Mouse (Mus musculus) midbrain, embryonic 10.5 days (tissue): ENCODE measurements around the gene Gm26965. TPM values are rescaled to one million over a fixed set of nuclear protein-coding genes. Genes with fewer than 3 reads are reported as not detected.
A peak's percentile ranks its signal among the peaks of the same experiment; 100 is the strongest.

Source experiments
- DNase-seq: peaks from one replicate; pipeline ENCODE4 v3.0.0-alpha.2; 2017; ENCODE audit warnings: low spot score
- H3K27ac ChIP-seq: fragments of 300-500 bp; sonication (generic); replicated peaks from 2 replicates; pipeline ENCODE4 v1.5.1; 2016; ENCODE audit warnings: mild to moderate bottlenecking
- H3K27me3 ChIP-seq: fragments of 300-500 bp; sonication (generic); 2 replicates; pipeline ENCODE4 v1.6.1; 2016; ENCODE audit warnings: low read depth, mild to moderate bottlenecking; ENCODE audit not compliant: poor library complexity, severe bottlenecking
- H3K36me3 ChIP-seq: fragments of 300-500 bp; sonication (generic); 2 replicates; pipeline ENCODE4 v1.6.1; 2016; ENCODE audit warnings: mild to moderate bottlenecking, moderate library complexity
- H3K4me1 ChIP-seq: fragments of 300-500 bp; sonication (generic); 2 replicates; pipeline ENCODE4 v1.6.1; 2016
- H3K4me3 ChIP-seq: fragments of 300-500 bp; sonication (generic); 2 replicates; pipeline ENCODE4 v1.5.1; 2016; ENCODE audit warnings: mild to moderate bottlenecking, moderate library complexity
- H3K9me3 ChIP-seq: fragments of 300-500 bp; sonication (generic); replicated peaks from 2 replicates; pipeline ENCODE4 v1.6.1; 2016; ENCODE audit warnings: mild to moderate bottlenecking
- WGBS: fragments of 180-500 bp; shearing (Covaris S2); methylation state at CpG from one replicate; pipeline ENCODE4 v1.1.7; 2016; 5-methylcytosine and 5-hydroxymethylcytosine counted together
- polyA plus RNA-seq: library from polyadenylated mRNA; unstranded; fragments of >200 nt; fragmentation: Nextera tagmentation; extraction: Ambion mirVana; gene quantifications from 2 replicates; pipeline ENCODE4 v1.2.1, GENCODE M21; 2016

Gm26965 gene
- 0.29 TPM in 1 of 2 replicates, not detected in the other for polyA plus RNA-seq

DNA sequence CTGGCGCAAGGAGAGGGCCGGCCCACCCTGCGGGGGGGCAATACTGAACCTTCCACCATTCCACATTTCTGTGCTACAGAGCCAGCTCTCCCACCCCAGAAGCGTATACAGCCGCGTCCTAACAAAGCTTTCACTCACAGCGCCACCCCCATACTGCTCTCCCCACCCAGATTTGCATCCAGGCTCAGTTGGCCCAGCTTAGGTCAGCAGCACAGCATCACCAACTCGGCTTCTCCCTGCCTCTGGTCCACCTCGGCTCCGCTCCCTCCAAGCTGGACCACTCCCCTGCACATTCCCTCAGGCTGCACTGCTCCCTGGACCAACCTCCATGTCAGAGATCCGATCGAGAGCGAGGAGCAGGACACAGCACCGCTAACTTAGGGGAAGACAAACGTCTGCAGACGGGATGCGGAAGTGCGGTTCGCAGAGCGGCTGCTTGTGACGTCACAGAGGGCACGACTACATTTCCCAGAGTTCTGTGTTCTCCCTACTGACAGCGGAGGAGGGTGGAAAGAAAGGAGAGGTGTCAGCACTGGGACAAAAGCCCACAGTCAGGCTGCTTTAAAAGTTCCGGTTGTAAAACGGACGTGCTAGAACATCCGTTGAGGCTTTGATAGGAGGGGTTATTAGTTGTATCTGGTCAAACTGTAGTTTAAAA is at the start of gene Gm26965, which contains the start of gene Zfp87:
TSS of gene Gm26965 (minus strand) at position 399 of the 658 bp plus-strand sequence.
TSS of gene Zfp87 (minus strand) at position 425 of the 658 bp plus-strand sequence.
- Histone ChIP-seq H3K4me3 (peak within 1 kb of the TSS; percentile 90), H3K9me3 (no peaks in the 10 kb centered on the region), H3K27ac (peak within 1 kb of the TSS; percentile 88), H3K36me3 (peaks cover 7% of the 10 kb centered on the region), H3K4me1 (peaks cover 19% of the 10 kb centered on the region), H3K27me3 (no peaks in the 10 kb centered on the region)
- peak; percentile 92 for DNase-seq
- WGBS = 0% methylated on average over 27 of the region's 27 CpGs

DNA sequence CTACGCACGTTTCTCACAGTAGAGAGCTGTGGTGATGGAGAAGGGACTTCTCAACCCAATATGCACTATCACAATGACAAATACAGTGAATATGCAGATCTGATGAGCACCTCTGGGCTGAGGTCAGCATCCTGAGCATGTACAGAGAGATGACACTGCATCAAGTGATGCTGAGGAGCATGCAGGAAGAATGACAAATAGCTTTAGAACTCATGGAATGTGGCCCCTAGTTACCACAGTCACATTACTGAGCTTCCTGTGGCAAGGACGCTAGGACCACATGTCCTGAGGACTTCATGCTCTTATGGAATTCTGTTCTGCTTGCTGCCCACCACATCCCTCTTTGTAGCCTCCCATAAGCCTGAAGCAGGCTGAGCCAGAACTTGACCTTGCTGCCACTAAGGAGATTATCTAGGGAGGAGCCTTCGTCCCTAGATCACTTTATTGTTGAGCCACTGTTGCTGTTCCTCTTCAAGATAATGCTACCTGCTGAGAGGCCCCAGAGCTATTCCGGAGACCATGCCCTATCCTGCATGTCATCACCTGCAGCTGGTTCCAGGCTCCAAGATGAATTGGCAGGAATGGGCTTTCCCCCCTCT is 46.7 kb upstream of the Gm26965 start:
- 69% methylated on average over 5 of the region's 5 CpGs for WGBS
- Histone ChIP-seq H3K9me3 (0 out of 2 replicates have a peak, but pooled peaks cover 4% of the 10 kb centered on the region), H3K27ac (no peak overlapping the region), H3K4me1 (no peaks in the 10 kb centered on the region), H3K36me3 (no peaks in the 10 kb centered on the region), H3K4me3 (no peak overlapping the region), H3K27me3 (no peaks in the 10 kb centered on the region)
- no peak for DNase-seq

- H3K9me3 ChIP-seq = 0 out of 2 replicates have a peak, but pooled peaks cover 6% of the 10 kb centered on the region
- H3K36me3 ChIP-seq = peaks cover 9% of the 10 kb centered on the region; the same call in 1 of the 2 replicates
- no peaks in the 10 kb centered on the region for H3K27me3 ChIP-seq
- H3K4me1 ChIP-seq = peaks cover 15% of the 10 kb centered on the region
- 78% methylated on average over 4 of the region's 4 CpGs for WGBS
- H3K4me3 ChIP-seq = peak within 1 kb of the TSS; percentile 92
- DNase-seq = no peak
- H3K27ac ChIP-seq = peak within 1 kb of the TSS; percentile 95
Observed at GRCm38 (mm10) chr13:67553730-67554129, 27.8 kb upstream of the Gm26965 start, which contains the start of gene Zfp748. Gene Zfp748 (minus strand): TSS chr13:67553830.

DNA sequence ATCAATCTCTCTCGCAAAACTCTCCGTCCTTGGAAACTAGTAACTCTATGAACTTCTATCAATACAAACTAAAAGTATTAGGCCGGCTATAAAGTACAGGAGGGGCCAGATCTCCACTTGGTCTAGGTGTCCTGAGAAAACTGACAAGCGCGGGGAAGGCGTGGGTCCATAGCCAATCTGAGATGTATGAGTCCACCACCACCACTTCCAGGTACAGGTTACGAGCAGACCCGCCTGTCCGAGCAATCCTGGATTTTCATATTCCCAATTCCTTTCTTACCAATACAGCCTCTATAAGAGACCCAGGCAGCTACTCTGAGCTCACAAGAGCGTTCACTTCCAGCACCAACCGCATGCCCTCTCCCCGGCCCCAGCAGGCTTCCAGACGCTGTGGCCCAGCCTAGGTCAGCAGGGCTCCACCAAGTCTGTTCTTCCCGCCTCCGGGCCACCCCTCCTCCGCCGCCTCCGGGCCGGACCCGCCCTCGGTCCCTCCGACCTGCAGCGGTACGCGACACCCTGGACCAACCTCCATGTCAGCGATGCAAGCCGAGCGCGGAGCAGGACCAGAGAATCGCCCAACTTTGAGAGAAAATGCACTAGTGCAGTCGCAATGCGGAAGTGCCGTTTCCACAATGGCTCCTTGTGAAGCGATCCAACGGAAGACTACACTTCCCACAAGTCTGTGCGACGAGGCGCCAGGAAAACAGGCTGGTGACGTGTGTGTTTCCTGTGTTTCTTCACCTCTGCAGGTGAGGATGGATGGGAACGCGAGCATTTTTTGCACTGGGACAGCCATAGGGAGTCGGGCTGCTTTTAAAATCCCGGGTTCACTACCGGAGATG is 26.8 kb upstream of the Gm26965 start:
- H3K27me3 ChIP-seq = no peaks in the 10 kb centered on the region
- H3K4me3 ChIP-seq = peak overlapping the region; percentile 92
- H3K27ac ChIP-seq = peak overlapping the region; percentile 95
- peak; percentile 81 for DNase-seq
- H3K36me3 ChIP-seq = peaks cover 13% of the 10 kb centered on the region; the same call in 1 of the 2 replicates
- H3K4me1 ChIP-seq = peaks cover 15% of the 10 kb centered on the region
- 0 out of 2 replicates have a peak, but pooled peaks cover 6% of the 10 kb centered on the region for H3K9me3 ChIP-seq
- under 1% methylated on average over 44 of the region's 44 CpGs for WGBS

DNA sequence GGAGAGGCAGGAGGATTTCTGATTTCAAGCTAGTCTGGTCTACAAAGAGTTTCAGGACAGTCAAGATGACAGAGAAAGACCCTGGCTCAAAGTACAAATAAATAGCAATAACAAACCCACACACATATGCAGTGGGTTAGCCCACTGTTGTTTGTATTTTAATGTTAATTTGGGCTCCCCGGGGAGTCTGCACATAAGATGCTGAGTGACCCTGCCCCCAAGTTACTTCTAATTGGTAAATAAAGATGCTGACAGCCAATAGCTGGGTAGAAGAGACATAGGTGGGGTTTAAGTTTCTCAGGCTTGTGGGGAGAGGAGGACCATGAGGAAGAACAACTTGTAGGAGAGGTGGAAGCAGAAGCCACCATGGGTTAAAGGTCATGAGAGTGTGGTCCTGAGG is 20.0 kb upstream of the Gm26965 start:
- peaks cover 10% of the 10 kb centered on the region; the same call in 1 of the 2 replicates for H3K9me3 ChIP-seq
- no peaks in the 10 kb centered on the region for H3K4me1 ChIP-seq
- DNase-seq = no peak
- WGBS = 82% methylated on average over 1 of the region's 1 CpGs
- H3K27me3 ChIP-seq = no peaks in the 10 kb centered on the region
- H3K36me3 ChIP-seq = peaks cover 70% of the 10 kb centered on the region
- no peak overlapping the region for H3K4me3 ChIP-seq
- no peak overlapping the region for H3K27ac ChIP-seq

GRCm38 (mm10) chr13:67527049-67527730 is 1.2 kb upstream of the Gm26965 start:
- no peaks in the 10 kb centered on the region for H3K27me3 ChIP-seq
- 77% methylated on average over 3 of the region's 3 CpGs for WGBS
- no peaks in the 10 kb centered on the region for H3K36me3 ChIP-seq
- peaks cover 19% of the 10 kb centered on the region for H3K4me1 ChIP-seq
- no peak for DNase-seq
- no peaks in the 10 kb centered on the region for H3K9me3 ChIP-seq
- H3K27ac ChIP-seq = no peak overlapping the region
- no peak overlapping the region for H3K4me3 ChIP-seq

DNA sequence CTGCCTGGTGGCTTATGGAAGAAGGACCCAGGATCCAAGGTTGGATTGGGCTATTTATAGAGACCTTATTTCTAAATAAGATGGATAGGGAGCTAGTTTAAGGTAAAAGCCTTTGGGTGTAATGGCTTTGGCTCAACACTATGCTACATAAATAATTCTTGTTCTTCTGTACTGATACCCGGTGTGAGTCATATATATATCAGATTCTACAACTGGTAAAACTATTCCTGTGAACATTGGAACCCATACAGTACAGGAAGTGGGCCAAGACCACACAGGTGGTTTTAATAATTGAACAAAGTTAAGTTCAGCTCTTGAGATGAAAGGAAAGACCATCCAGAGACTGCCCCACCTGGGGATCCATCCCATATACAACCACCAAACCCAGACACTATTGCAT is 25.0 kb downstream of the Gm26965 start:
- 85% methylated on average over 1 of the region's 1 CpGs for WGBS
- H3K36me3 ChIP-seq = peaks cover 3% of the 10 kb centered on the region; the same call in 1 of the 2 replicates
- no peaks in the 10 kb centered on the region for H3K9me3 ChIP-seq
- H3K4me3 ChIP-seq = no peak overlapping the region
- no peaks in the 10 kb centered on the region for H3K27me3 ChIP-seq
- no peak overlapping the region for H3K27ac ChIP-seq
- peaks cover 8% of the 10 kb centered on the region for H3K4me1 ChIP-seq
- DNase-seq = no peak

DNA sequence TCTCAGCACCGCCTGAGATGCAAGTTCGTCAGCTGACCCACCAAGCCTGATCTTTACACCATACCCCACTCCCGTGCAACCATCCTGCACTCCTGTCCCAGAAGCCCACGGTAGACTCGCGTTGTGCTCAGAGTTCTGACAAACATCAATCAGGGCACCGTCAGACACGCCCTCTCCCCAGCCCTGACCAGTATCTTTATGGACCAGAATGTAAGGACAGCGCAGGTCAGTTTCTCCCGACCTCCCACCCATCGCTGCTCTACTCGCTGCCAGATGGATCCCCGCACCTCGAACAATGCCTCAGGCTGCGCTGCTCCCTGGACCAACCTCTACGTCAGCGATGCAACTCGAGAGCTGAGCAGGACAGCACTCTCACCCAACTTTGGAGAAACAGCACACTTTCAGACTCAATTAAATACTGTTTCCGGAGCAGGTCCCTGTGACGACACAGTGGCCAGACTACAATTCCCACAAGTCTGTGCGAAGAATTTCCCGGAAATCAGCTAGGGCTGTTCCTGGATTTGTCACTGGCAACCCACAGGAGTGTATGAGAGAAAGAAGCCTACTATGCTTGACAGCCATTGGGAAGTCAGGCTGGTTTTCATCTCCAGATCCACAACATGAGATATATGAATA is 25.7 kb downstream of the Gm26965 start, which contains the start of gene Zfp58:
TSS of gene Zfp58 (minus strand) at position 472 of the 636 bp plus-strand sequence.
- H3K27me3 ChIP-seq = no peaks in the 10 kb centered on the region
- H3K27ac ChIP-seq = peak within 1 kb of the TSS; percentile 85
- peaks cover 8% of the 10 kb centered on the region for H3K4me1 ChIP-seq
- peak within 1 kb of the TSS; percentile 79 for H3K4me3 ChIP-seq
- no peaks in the 10 kb centered on the region for H3K9me3 ChIP-seq
- peaks cover 8% of the 10 kb centered on the region for H3K36me3 ChIP-seq
- under 1% methylated on average over 22 of the region's 22 CpGs for WGBS
- DNase-seq = peak; percentile 78

GRCm38 (mm10) chr13:67495631-67496030 is 30.3 kb downstream of the Gm26965 start:
- WGBS = 93% methylated on average over 1 of the region's 1 CpGs
- H3K36me3 ChIP-seq = peaks cover 54% of the 10 kb centered on the region

GRCm38 (mm10) chr13:67484424-67484811 is 41.5 kb downstream of the Gm26965 start:
- Histone ChIP-seq H3K4me3 (peak overlapping the region; percentile 65), H3K9me3 (no peaks in the 10 kb centered on the region), H3K4me1 (peaks cover 10% of the 10 kb centered on the region), H3K36me3 (peaks cover 18% of the 10 kb centered on the region), H3K27ac (peak overlapping the region; percentile 78), H3K27me3 (no peaks in the 10 kb centered on the region)
- WGBS = 49% methylated on average over 8 of the region's 8 CpGs
- DNase-seq = no peak

More at GRCm38 (mm10) chr13:67495631-67496030, 30.3 kb downstream of the Gm26965 start:
- Histone ChIP-seq H3K4me3 (no peak overlapping the region), H3K27ac (no peak overlapping the region), H3K4me1 (peaks cover 8% of the 10 kb centered on the region), H3K27me3 (no peaks in the 10 kb centered on the region), H3K9me3 (peaks cover 27% of the 10 kb centered on the region)
- DNase-seq = no peak

- H3K27ac ChIP-seq = peak within 1 kb of the TSS; percentile 78
- peak within 1 kb of the TSS; percentile 65 for H3K4me3 ChIP-seq
- no peaks in the 10 kb centered on the region for H3K27me3 ChIP-seq
- WGBS = 6% methylated on average over 20 of the region's 20 CpGs
- peaks cover 10% of the 10 kb centered on the region for H3K4me1 ChIP-seq
- H3K36me3 ChIP-seq = peaks cover 12% of the 10 kb centered on the region
- no peaks in the 10 kb centered on the region for H3K9me3 ChIP-seq
- peak; percentile 76 for DNase-seq
Observed at GRCm38 (mm10) chr13:67483625-67484423, 42.1 kb downstream of the Gm26965 start, which contains the start of gene Zfp874b. Gene Zfp874b (minus strand): TSS chr13:67484258.
